Mouse (Mus musculus): ENCODE measurements around the gene Gm1043.

The Gm1043 gene

GRCm38 (mm10) chr5:37066703-37067568, 18.2 kb upstream of the Gm1043 start:
- 59% methylated on average over 8 of the region's 8 CpGs for WGBS

- 82% methylated on average over 4 of the region's 4 CpGs for WGBS
Observed at GRCm38 (mm10) chr5:37073660-37074059, 11.5 kb upstream of the Gm1043 start.

GRCm38 (mm10) chr5:37076692-37077329, 8.4 kb upstream of the Gm1043 start:
- 30% methylated on average over 12 of the region's 12 CpGs for WGBS

- 17% methylated on average over 3 of the region's 3 CpGs for WGBS
Observed at GRCm38 (mm10) chr5:37077330-37077698, 7.9 kb upstream of the Gm1043 start.

- WGBS = over 99% methylated on average over 4 of the region's 4 CpGs
Observed at GRCm38 (mm10) chr5:37079484-37079883, 5.7 kb upstream of the Gm1043 start.

GRCm38 (mm10) chr5:37080601-37081000, 4.6 kb upstream of the Gm1043 start:
- 66% methylated on average over 5 of the region's 5 CpGs for WGBS

GRCm38 (mm10) chr5:37082420-37082819, 2.8 kb upstream of the Gm1043 start:
- WGBS = 6% methylated on average over 3 of the region's 3 CpGs

- 44% methylated on average over 7 of the region's 7 CpGs for WGBS
Observed at GRCm38 (mm10) chr5:37083209-37083770, 1.9 kb upstream of the Gm1043 start.

GRCm38 (mm10) chr5:37083850-37084249, 1.3 kb upstream of the Gm1043 start:
- 28% methylated on average over 9 of the region's 9 CpGs for WGBS

GRCm38 (mm10) chr5:37085918-37086317, 748 bp downstream of the Gm1043 start:
- 55% methylated on average over 3 of the region's 3 CpGs for WGBS

GRCm38 (mm10) chr5:37087786-37088185, 2.6 kb downstream of the Gm1043 start:
- WGBS = 57% methylated on average over 2 of the region's 2 CpGs

GRCm38 (mm10) chr5:37088342-37089108, 3.4 kb downstream of the Gm1043 start:
- 62% methylated on average over 1 of the region's 1 CpGs for WGBS

- 14% methylated on average over 47 of the region's 47 CpGs for WGBS
Observed at GRCm38 (mm10) chr5:37091171-37091628, 6.0 kb downstream of the Gm1043 start.

GRCm38 (mm10) chr5:37094941-37095340, 9.8 kb downstream of the Gm1043 start:
- 87% methylated on average over 5 of the region's 5 CpGs for WGBS

- 67% methylated on average over 6 of the region's 6 CpGs for WGBS
Observed at GRCm38 (mm10) chr5:37097591-37097990, 12.4 kb downstream of the Gm1043 start.

- WGBS = 37% methylated on average over 5 of the region's 5 CpGs
Observed at GRCm38 (mm10) chr5:37100813-37101212, 15.6 kb downstream of the Gm1043 start.

- WGBS = 35% methylated on average over 15 of the region's 15 CpGs
Observed at GRCm38 (mm10) chr5:37101631-37102030, 16.5 kb downstream of the Gm1043 start.

- WGBS = 32% methylated on average over 6 of the region's 6 CpGs
Observed at GRCm38 (mm10) chr5:37102056-37102455, 16.9 kb downstream of the Gm1043 start.

GRCm38 (mm10) chr5:37105531-37106456, 20.6 kb downstream of the Gm1043 start:
- WGBS = 45% methylated on average over 23 of the region's 23 CpGs

GRCm38 (mm10) chr5:37107111-37107510, 21.9 kb downstream of the Gm1043 start:
- 74% methylated on average over 5 of the region's 5 CpGs for WGBS

GRCm38 (mm10) chr5:37107611-37108010, 22.4 kb downstream of the Gm1043 start:
- WGBS = 53% methylated on average over 6 of the region's 6 CpGs

Measured in cerebral cortex, adult 2 months (tissue).